Mouse (Mus musculus): ENCODE results near the gene Rnf186.
"Not testable (repeated sequence)": the region's sequence is repeated elsewhere in the genome, so short reads cannot be mapped to it uniquely, and the experiment has no call there.

Gene Rnf186

GRCm38 (mm10) chr4:138971371-138971770, 4.5 kb downstream of the Rnf186 start:
- no peak for ATAC-seq (ENCODE audit: insufficient number of reproducible peaks, low FRiP score, low TSS enrichment)

GRCm38 (mm10) chr4:138972139-138972826, 5.4 kb downstream of the Rnf186 start:
- no peak for ATAC-seq (ENCODE audit: insufficient number of reproducible peaks, low FRiP score, low TSS enrichment)

GRCm38 (mm10) chr4:138972827-138973718, 6.2 kb downstream of the Rnf186 start, which contains the start of gene Tmco4:
Tmco4 (plus strand) TSS chr4:138972888.
- ATAC-seq (ENCODE audit: insufficient number of reproducible peaks, low FRiP score, low TSS enrichment): 0 out of 2 replicates have a peak, but pooled peaks have one; percentile 3

- ATAC-seq (ENCODE audit: insufficient number of reproducible peaks, low FRiP score, low TSS enrichment): no peak
Measured at GRCm38 (mm10) chr4:138973719-138974115, 6.8 kb downstream of the Rnf186 start.

GRCm38 (mm10) chr4:138974540-138974939, 7.6 kb downstream of the Rnf186 start:
- ATAC-seq (ENCODE audit: insufficient number of reproducible peaks, low FRiP score, low TSS enrichment): not testable (repeated sequence)

- ATAC-seq (ENCODE audit: insufficient number of reproducible peaks, low FRiP score, low TSS enrichment): no peak
Measured at GRCm38 (mm10) chr4:138975194-138975593, 8.3 kb downstream of the Rnf186 start.

- no peak for ATAC-seq (ENCODE audit: insufficient number of reproducible peaks, low FRiP score, low TSS enrichment)
Measured at GRCm38 (mm10) chr4:138976046-138976445, 9.1 kb downstream of the Rnf186 start.

GRCm38 (mm10) chr4:138980021-138980420, 13.1 kb downstream of the Rnf186 start:
- ATAC-seq (ENCODE audit: insufficient number of reproducible peaks, low FRiP score, low TSS enrichment): no peak

GRCm38 (mm10) chr4:138980771-138981420, 14.0 kb downstream of the Rnf186 start:
- ATAC-seq (ENCODE audit: insufficient number of reproducible peaks, low FRiP score, low TSS enrichment): no peak

- no peak for ATAC-seq (ENCODE audit: insufficient number of reproducible peaks, low FRiP score, low TSS enrichment)
Measured at GRCm38 (mm10) chr4:138983422-138983821, 16.5 kb downstream of the Rnf186 start.

- ATAC-seq (ENCODE audit: insufficient number of reproducible peaks, low FRiP score, low TSS enrichment): no peak
Measured at GRCm38 (mm10) chr4:138984744-138985143, 17.8 kb downstream of the Rnf186 start.

GRCm38 (mm10) chr4:138986280-138986679, 19.4 kb downstream of the Rnf186 start:
- no peak for ATAC-seq (ENCODE audit: insufficient number of reproducible peaks, low FRiP score, low TSS enrichment)

- no peak for ATAC-seq (ENCODE audit: insufficient number of reproducible peaks, low FRiP score, low TSS enrichment)
Measured at GRCm38 (mm10) chr4:138994389-138994788, 27.5 kb downstream of the Rnf186 start.

GRCm38 (mm10) chr4:138996410-138996809, 29.5 kb downstream of the Rnf186 start:
- no peak for ATAC-seq (ENCODE audit: insufficient number of reproducible peaks, low FRiP score, low TSS enrichment)

- ATAC-seq (ENCODE audit: insufficient number of reproducible peaks, low FRiP score, low TSS enrichment): no peak
Measured at GRCm38 (mm10) chr4:138997121-138997520, 30.2 kb downstream of the Rnf186 start.

- ATAC-seq (ENCODE audit: insufficient number of reproducible peaks, low FRiP score, low TSS enrichment): no peak
Measured at GRCm38 (mm10) chr4:138998611-138999010, 31.7 kb downstream of the Rnf186 start.

- no peak for ATAC-seq (ENCODE audit: insufficient number of reproducible peaks, low FRiP score, low TSS enrichment)
Measured at GRCm38 (mm10) chr4:139001026-139001425, 34.1 kb downstream of the Rnf186 start.

GRCm38 (mm10) chr4:139001433-139001832, 34.5 kb downstream of the Rnf186 start:
- no peak for ATAC-seq (ENCODE audit: insufficient number of reproducible peaks, low FRiP score, low TSS enrichment)

GRCm38 (mm10) chr4:139004067-139004466, 37.2 kb downstream of the Rnf186 start:
- no peak for ATAC-seq (ENCODE audit: insufficient number of reproducible peaks, low FRiP score, low TSS enrichment)

- no peak for ATAC-seq (ENCODE audit: insufficient number of reproducible peaks, low FRiP score, low TSS enrichment)
Measured at GRCm38 (mm10) chr4:139005214-139005613, 38.3 kb downstream of the Rnf186 start.

- no peak for ATAC-seq (ENCODE audit: insufficient number of reproducible peaks, low FRiP score, low TSS enrichment)
Measured at GRCm38 (mm10) chr4:139007353-139007752, 40.4 kb downstream of the Rnf186 start.
